Mouse (Mus musculus) limb, embryonic 11.5 days (tissue): ENCODE results near the gene Sh3d19. TPM values are rescaled to one million over a fixed set of nuclear protein-coding genes. Genes with fewer than 3 reads are reported as not detected.

ENCODE experiments used
- ATAC-seq: fragments of 200-750 bp; cut with Nextera tagmentation; 2 replicates; pipeline ENCODE4 v1.8.0; 2017; ENCODE audit warnings: low read depth; ENCODE audit not compliant: insufficient number of reproducible peaks, low FRiP score, low TSS enrichment
- DNase-seq: peaks from one replicate; pipeline ENCODE4 v3.0.0-alpha.2; 2015; ENCODE audit warnings: low spot score
- H3K27ac ChIP-seq: fragments of 300-500 bp; sonication (generic); replicated peaks from 2 replicates; pipeline ENCODE4 v1.5.1; 2014; ENCODE audit warnings: low read depth, mild to moderate bottlenecking, low read length
- H3K27me3 ChIP-seq: fragments of 300-500 bp; sonication (generic); 2 replicates; pipeline ENCODE4 v1.6.1; 2014; ENCODE audit warnings: mild to moderate bottlenecking, low read length, mixed read lengths; ENCODE audit not compliant: control insufficient read depth, insufficient read depth
- H3K36me3 ChIP-seq: fragments of 300-500 bp; sonication (generic); 2 replicates; pipeline ENCODE4 v1.6.1; 2014; ENCODE audit warnings: mild to moderate bottlenecking, low read length, moderate library complexity, mixed read lengths; ENCODE audit not compliant: control insufficient read depth, insufficient read depth
- H3K4me1 ChIP-seq: fragments of 300-500 bp; sonication (generic); 2 replicates; pipeline ENCODE4 v1.6.1; 2014; ENCODE audit warnings: low read length, mixed read lengths; ENCODE audit not compliant: control insufficient read depth, insufficient read depth
- H3K4me2 ChIP-seq: fragments of 300-500 bp; sonication (generic); 2 replicates; pipeline ENCODE4 v1.6.1; 2014; ENCODE audit warnings: low read depth, mild to moderate bottlenecking, moderate library complexity; ENCODE audit not compliant: severe bottlenecking
- H3K4me3 ChIP-seq: fragments of 300-500 bp; sonication (generic); 2 replicates; pipeline ENCODE4 v1.5.1; 2014; ENCODE audit warnings: low read depth, low read length
- H3K9ac ChIP-seq: fragments of 300-500 bp; sonication (generic); 2 replicates; pipeline ENCODE4 v1.6.1; 2014; ENCODE audit warnings: mild to moderate bottlenecking, low read length
- H3K9me3 ChIP-seq: fragments of 300-500 bp; sonication (generic); 2 replicates; pipeline ENCODE4 v1.6.1; 2016; ENCODE audit warnings: low read length; ENCODE audit not compliant: control insufficient read depth
- WGBS: fragments of 180-500 bp; shearing (Covaris S2); extraction: QIAGEN DNeasy Blood & Tissue Kit; methylation state at CpG from one replicate; pipeline ENCODE4 v1.1.7; 2014; 5-methylcytosine and 5-hydroxymethylcytosine counted together
- polyA plus RNA-seq: library from polyadenylated mRNA; unstranded; fragments of >200 nt; fragmentation: Nextera tagmentation; extraction: Ambion mirVana; gene quantifications from 2 replicates; pipeline ENCODE4 v1.2.1, GENCODE M21; 2014

The Sh3d19 gene
- polyA plus RNA-seq = 19.4 and 22.8 TPM in 2 replicates

GRCm38 (mm10) chr3:85970742-85971598, at the start of gene Sh3d19:
Gene Sh3d19 (plus strand): TSS chr3:85971109.
- peak; percentile 82 for DNase-seq
- H3K27ac ChIP-seq = 0 out of 2 replicates have a peak within 1 kb of the TSS, but pooled peaks have one; percentile 21
- peak within 1 kb of the TSS; percentile 66 for H3K4me3 ChIP-seq
- H3K9me3 ChIP-seq = no peaks in the 10 kb centered on the region
- peak; percentile 83; the same call in 1 of the 2 replicates for ATAC-seq
- peaks cover 8% of the 10 kb centered on the region; the same call in 1 of the 2 replicates for H3K4me1 ChIP-seq
- no peaks in the 10 kb centered on the region for H3K27me3 ChIP-seq
- peak within 1 kb of the TSS; percentile 83 for H3K4me2 ChIP-seq
- H3K36me3 ChIP-seq = no peaks in the 10 kb centered on the region
- WGBS = under 1% methylated on average over 62 of the region's 73 CpGs
- peak within 1 kb of the TSS; percentile 87 for H3K9ac ChIP-seq

GRCm38 (mm10) chr3:85922331-85922730, 48.6 kb upstream of the Sh3d19 start:
- no peak for DNase-seq

DNA sequence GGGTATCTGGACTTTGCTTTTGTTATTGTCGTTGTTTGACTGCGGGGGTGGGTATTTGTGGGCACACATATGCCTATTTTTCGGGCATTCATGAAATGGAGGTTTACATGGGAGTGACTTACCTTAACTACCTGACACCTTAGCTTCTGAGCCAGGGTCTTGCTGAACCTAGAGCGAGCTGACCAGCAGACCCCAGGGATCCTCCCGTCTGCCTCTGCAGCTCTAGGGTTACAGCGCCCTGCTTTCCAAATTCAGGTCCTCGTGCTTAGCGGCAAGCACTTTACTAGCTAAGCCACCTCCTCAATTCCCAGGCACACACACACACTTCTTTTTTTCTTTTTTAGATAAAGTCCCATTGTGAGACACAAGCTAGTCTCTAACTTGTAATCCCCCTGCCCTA, 47.6 kb upstream of the Sh3d19 start:
- no peak for ATAC-seq
- Histone ChIP-seq H3K9ac (no peak overlapping the region), H3K4me1 (peaks cover 6% of the 10 kb centered on the region; the same call in 1 of the 2 replicates), H3K4me3 (no peak overlapping the region), H3K4me2 (no peak overlapping the region), H3K27me3 (no peaks in the 10 kb centered on the region), H3K9me3 (no peaks in the 10 kb centered on the region), H3K36me3 (no peaks in the 10 kb centered on the region), H3K27ac (no peak overlapping the region)
- 77% methylated on average over 8 of the region's 8 CpGs for WGBS
- DNase-seq = no peak

More at GRCm38 (mm10) chr3:85922331-85922730, 48.6 kb upstream of the Sh3d19 start:
- no peaks in the 10 kb centered on the region; the same call in 1 of the 2 replicates for H3K4me1 ChIP-seq
- 78% methylated on average over 3 of the region's 3 CpGs for WGBS
- no peaks in the 10 kb centered on the region for H3K9me3 ChIP-seq
- H3K27ac ChIP-seq = no peak overlapping the region
- no peaks in the 10 kb centered on the region for H3K27me3 ChIP-seq
- no peak overlapping the region for H3K4me3 ChIP-seq
- H3K36me3 ChIP-seq = no peaks in the 10 kb centered on the region
- ATAC-seq = no peak
- H3K9ac ChIP-seq = no peak overlapping the region
- H3K4me2 ChIP-seq = no peak overlapping the region

DNA sequence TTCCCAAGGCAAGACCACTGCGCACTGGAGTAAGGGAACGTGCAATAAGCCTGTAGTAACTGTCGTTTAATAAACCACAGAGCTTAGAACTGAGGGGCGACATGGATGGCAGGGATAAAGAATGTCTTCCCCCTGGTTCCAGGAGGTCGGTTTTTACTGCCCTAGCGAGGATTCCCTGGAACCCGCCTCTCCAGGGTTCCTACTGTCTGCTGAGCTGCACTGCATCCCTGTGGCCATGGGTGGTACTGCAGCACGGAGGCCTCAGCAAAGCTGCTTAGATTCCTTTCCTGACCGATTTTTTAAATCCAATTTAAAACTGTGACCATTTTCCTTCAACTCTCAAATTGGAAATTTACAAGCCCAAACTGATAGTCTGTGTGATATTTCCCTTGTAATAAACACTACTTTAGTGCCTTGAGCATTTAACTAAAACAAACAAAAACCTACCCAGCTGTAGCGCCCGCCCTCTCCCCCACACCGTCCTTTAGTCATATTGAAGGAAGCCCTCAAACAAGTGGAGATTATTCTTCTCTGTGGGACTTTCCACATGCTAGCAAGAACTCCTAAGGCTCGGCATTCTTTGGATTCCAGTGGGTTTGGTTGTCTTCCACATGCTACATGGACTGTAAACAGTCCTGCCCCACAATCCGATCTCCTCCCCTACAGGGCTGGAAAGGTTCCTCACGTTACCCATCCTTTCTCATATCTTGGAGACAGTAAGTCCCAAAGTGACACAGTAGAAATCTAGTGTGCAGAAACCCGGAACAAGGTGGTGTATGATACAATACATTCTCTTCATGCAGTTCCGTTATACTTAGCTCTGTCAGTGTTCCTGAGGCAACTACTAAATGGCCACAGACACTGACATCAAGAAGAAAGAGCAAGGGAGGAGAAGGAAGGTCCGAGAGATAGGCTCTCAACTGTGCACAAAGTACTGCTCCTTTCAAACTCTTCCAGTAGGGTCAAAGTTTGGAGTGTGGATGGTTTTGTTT, 46.7 kb upstream of the Sh3d19 start:
- Histone ChIP-seq H3K36me3 (no peaks in the 10 kb centered on the region), H3K4me2 (no peak overlapping the region), H3K27ac (no peak overlapping the region), H3K4me3 (no peak overlapping the region), H3K4me1 (peaks cover 7% of the 10 kb centered on the region; the same call in 1 of the 2 replicates), H3K9ac (no peak overlapping the region), H3K9me3 (no peaks in the 10 kb centered on the region), H3K27me3 (no peaks in the 10 kb centered on the region)
- ATAC-seq (peak; percentile 51; the same call in 1 of the 2 replicates), DNase-seq (peak; percentile 89)
- 49% methylated on average over 18 of the region's 18 CpGs for WGBS

GRCm38 (mm10) chr3:85927296-85927695, 43.6 kb upstream of the Sh3d19 start:
- 0 out of 2 replicates have a peak overlapping the region, but pooled peaks have one; percentile 17 for H3K27ac ChIP-seq
- no peaks in the 10 kb centered on the region for H3K36me3 ChIP-seq
- no peak overlapping the region for H3K9ac ChIP-seq
- H3K4me2 ChIP-seq = no peak overlapping the region
- peaks cover 7% of the 10 kb centered on the region; the same call in 1 of the 2 replicates for H3K4me1 ChIP-seq
- peak; percentile 50 for DNase-seq
- H3K4me3 ChIP-seq = no peak overlapping the region
- H3K9me3 ChIP-seq = no peaks in the 10 kb centered on the region
- 13% methylated on average over 9 of the region's 9 CpGs for WGBS
- no peaks in the 10 kb centered on the region for H3K27me3 ChIP-seq
- ATAC-seq = no peak; the same call in 1 of the 2 replicates

DNA sequence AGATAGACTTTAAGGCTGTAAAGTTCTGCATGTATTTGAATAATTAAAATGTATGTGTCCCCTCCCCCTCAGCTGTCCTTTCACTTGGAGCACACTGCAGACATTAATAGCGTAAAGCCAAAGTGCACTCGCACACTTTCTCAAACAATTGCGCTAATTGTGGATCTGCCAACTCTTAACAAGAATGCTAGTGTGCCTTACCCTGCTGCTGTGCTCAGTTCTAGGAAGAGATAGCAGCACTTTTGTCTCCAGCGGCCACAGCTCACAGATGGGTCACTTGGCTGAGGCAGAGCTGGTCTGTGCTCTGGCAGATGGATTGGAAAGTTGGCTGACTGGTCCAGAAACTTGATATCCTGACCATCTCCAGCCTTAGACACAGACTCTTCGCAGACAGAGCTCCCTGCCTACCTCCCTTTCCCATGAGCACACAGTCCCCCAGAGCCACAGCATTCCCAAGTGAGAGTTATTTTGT, 42.7 kb upstream of the Sh3d19 start:
- no peak overlapping the region for H3K4me3 ChIP-seq
- DNase-seq = peak; percentile 22
- no peak overlapping the region for H3K9ac ChIP-seq
- H3K4me1 ChIP-seq = peaks cover 7% of the 10 kb centered on the region; the same call in 1 of the 2 replicates
- ATAC-seq = no peak
- H3K9me3 ChIP-seq = no peaks in the 10 kb centered on the region
- H3K4me2 ChIP-seq = no peak overlapping the region
- no peaks in the 10 kb centered on the region for H3K27me3 ChIP-seq
- H3K36me3 ChIP-seq = no peaks in the 10 kb centered on the region
- 79% methylated on average over 5 of the region's 5 CpGs for whole genome bisulfite sequencing
- H3K27ac ChIP-seq = no peak overlapping the region

DNA sequence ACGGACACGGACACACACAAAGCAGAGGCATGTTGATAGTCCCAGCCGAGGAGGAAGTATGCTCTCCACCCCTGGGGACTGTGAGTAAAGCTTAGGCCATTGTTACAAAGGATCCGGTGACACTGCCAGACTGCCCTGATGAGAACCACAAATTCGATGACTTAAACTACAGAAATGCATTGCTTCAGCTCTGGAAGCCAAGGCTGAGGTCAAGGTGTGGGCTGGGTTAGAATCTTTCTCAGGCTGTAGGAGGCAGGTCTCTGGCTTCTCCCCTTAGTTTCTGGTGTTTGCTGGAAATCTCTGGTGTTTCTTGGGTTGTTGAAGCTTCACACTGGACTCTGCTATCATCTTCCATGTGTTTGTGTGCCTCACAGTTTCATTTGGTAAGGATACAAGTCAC, 41.2 kb upstream of the Sh3d19 start:
- H3K36me3 ChIP-seq = no peaks in the 10 kb centered on the region
- H3K9ac ChIP-seq = no peak overlapping the region
- no peak for ATAC-seq
- DNase-seq = no peak
- H3K4me2 ChIP-seq = no peak overlapping the region
- no peak overlapping the region for H3K4me3 ChIP-seq
- no peak overlapping the region for H3K27ac ChIP-seq
- H3K27me3 ChIP-seq = no peaks in the 10 kb centered on the region
- 94% methylated on average over 5 of the region's 5 CpGs for WGBS
- H3K9me3 ChIP-seq = no peaks in the 10 kb centered on the region
- H3K4me1 ChIP-seq = peaks cover 7% of the 10 kb centered on the region; the same call in 1 of the 2 replicates
